Mouse (Mus musculus): ENCODE data around the gene Ankrd34c.

Ankrd34c gene

DNA sequence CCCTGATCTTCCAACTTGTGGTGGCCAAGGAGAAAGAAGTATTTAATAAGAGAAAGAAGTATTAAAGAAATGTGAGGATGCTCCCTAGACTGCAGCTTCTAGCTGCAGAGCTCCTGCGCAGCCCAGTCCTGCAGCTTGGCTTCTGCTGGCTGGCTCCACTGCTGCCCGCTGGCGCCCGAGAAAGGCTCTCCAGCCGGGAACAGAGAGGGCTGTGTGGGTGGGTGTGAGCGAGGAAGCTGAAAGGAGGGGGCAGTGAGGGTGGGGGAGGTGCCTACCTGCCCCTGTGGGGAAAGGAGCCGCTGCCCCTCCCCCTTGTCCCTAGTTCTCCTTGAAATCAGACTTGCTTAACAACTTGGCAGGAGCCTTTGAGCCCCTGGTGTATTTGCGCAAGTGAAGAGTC lies at the start of gene Ankrd34c:
TSS of gene Ankrd34c (minus strand) at position 181 of the 400 bp plus-strand sequence.
- peak; percentile 6 for DNase-seq

DNA sequence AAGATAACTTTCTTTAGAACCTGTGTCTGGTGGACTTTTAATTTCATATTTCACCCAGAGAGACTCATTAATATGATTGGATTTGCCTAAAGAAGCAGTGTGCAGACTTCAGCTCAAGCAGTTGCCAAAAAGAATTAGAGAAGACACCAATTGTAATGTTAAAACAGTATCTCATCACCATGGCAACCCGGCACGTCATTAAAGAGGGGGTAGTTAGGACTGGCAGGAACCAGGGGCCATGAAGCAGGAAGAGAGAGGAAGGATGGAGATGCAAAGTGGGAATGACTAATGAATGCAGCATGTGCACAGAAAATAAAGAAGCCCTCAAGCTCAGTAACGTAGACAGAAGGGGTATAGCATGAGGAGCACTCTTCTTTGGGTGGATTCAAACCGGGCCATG lies 49.3 kb upstream of the Ankrd34c start:
- no peak for DNase-seq

DNA sequence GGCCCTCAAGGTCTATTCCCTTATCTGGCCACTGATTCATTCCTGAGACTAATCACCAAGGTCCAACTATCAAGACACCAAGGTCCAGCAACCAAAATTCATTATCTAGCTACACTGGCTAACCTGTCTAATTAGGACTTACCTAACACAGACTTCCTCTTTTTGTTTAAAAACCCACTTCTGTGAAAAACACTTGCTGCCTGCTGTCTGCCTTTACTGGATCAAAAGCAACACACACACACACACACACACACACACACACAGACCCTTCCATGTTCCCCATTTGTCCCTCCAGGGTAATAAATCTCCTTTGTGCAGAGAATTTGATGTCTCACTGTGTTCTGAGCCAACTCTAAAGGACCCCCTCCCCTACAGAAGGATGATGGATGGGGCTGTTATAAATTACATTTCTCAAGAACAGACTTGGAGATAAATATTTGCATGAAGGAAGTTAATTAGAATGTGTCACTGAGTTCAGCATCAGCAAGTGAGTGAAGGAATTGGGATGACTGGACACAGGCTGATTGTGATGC lies 43.2 kb upstream of the Ankrd34c start:
- DNase-seq: no peak

DNA sequence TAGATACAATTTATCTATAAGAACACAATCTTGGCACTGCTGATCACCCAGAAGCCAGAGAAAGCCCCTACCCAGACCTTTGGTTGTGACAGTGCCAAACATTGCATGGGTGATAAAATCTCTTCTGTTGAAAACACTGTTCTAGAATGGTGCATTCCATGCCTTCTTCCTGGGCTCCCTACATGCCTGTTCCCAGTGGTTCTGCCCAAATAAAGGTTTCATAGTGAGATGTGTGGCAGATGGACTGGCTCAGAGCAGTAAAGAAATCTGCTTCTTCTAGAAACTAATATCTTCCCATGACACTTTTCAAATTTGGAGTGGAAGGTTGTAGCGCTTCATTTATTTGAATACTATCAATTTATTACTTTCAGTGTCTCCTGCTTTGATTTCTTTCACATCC lies 41.0 kb upstream of the Ankrd34c start:
- DNase-seq: no peak

DNA sequence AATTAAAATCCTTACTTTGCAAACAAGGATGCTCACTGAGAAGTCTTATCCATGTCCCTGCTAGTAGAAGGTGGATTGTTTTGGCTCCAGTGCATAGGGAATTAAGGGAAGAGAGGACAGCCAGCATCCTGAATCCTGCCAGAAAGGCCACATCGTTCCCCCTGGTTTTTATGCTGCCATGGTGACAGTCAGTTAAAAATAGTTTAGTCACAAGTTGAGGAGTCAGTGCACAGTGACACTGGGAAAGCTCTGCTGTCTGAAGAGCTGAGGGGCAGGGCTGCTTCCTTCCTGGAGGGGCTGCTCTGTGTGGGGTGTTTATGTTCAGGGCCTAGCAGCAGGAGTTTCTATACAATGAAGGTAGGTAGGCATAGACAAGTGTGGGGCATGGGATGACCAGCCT lies 32.9 kb upstream of the Ankrd34c start:
- no peak for DNase-seq

DNA sequence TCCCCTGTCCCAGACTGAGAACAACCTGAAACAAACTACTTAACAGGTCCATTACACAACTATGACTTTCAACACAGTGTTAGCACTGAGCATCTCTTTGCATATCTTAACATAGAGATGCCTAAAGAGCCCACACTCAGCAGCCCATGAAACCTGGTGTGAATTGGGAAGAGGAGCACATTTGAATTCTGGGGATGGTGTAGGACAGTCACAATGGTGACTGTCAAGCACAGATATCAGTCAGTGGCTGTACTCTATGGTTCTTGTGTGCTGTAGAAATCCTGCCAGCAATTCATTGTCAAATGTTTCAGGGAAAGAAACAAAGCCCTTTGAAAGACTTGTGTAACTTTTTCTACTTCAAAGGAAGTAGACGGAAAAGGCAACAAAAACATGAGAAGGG lies 23.7 kb upstream of the Ankrd34c start:
- no peak for DNase-seq

DNA sequence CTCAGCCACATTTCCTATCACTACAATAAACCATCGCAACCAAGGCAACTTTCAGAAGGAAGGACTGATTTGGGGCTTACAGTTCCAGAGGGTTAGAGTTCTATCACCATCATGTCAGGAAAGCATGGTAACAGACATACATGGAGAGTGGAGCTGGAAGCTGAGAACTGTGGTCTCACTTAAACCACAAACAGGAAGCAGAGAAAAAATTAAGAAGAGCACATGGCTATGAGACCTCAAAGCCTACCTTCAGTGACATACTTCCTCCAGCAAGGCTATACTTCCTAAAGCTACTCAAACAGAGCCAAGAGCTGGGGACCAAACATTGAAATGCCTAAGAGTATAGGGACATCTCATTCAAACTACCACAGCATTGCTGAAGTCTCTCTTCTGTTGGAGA lies 20.3 kb upstream of the Ankrd34c start:
- no peak for DNase-seq

DNA sequence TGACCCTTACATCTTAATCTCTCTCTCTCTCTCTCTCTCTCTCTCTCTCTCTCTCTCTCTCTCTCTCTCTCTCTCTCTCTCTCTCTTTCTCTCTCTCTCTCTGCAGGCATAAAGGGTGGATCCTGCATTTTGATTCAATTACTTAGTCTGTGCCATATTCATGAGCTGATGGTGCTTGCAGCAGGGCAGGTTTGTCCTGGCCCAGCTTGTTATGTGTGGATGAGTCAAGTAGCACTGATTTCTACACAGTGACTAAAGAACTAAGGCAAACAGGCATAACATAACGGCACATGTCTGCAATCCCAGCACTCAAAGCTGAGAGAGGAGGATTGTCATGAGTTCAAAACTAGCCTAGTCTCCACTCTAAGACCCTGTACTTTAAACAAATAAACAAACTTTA lies 19.9 kb upstream of the Ankrd34c start:
- DNase-seq: no peak

DNA sequence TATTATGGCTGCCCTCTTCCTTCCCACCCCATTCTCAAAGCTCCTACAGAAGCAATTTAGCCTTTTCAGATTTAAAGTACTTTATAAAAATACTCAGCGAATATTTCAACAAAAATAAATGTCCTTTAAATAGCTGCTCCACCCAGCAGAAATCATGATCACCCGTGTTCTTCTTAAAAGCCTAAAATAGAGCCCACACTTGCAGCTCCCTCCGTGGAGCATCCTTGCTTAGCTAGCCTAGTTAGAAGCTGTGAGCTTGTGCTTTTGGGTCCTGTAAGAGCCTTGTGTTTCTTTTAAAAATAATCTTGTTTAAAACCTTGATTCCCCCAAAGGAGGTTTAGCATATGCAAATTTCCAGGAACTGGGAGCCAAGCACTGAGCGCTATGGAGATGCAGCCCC lies 19.3 kb upstream of the Ankrd34c start:
- no peak for DNase-seq

DNA sequence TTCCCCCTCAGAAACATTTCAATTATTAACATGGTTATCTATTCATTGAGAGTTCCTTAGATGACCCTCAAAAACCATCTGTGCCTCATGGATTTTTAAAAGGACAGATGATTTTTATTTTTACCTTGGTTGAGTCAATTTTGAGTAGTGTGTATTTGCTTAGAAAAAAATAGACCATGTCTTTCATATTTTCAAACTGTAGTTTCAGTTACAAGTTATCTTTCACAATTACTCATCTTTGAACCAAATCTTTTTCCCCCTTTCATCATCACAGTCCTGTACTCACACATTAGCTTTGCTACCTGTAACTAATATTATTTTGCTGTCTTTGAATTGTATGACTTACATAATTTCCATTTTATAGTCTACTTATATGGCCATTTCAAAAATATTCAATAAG lies 1.8 kb upstream of the Ankrd34c start:
- DNase-seq: no peak

DNA sequence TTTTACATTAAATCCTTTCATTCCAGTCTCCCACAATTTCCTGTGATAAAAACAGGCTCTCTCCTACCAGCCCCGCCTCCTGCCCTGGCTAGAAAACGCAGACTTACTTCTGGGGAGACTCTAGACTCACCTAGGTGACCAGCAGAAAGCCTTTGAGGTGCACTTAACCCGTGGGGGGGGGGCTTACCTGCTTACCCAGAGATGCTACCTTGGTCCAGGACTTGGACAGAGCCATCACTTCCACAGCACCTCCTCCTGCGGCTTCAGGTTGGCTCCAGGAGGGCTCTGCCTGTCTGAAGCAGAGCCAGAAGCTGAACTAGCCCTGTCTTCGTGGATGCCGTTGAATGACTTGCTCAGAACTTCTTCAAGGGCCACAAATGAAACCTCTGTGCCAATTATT lies 387 bp downstream of the Ankrd34c start:
- no peak for DNase-seq

DNA sequence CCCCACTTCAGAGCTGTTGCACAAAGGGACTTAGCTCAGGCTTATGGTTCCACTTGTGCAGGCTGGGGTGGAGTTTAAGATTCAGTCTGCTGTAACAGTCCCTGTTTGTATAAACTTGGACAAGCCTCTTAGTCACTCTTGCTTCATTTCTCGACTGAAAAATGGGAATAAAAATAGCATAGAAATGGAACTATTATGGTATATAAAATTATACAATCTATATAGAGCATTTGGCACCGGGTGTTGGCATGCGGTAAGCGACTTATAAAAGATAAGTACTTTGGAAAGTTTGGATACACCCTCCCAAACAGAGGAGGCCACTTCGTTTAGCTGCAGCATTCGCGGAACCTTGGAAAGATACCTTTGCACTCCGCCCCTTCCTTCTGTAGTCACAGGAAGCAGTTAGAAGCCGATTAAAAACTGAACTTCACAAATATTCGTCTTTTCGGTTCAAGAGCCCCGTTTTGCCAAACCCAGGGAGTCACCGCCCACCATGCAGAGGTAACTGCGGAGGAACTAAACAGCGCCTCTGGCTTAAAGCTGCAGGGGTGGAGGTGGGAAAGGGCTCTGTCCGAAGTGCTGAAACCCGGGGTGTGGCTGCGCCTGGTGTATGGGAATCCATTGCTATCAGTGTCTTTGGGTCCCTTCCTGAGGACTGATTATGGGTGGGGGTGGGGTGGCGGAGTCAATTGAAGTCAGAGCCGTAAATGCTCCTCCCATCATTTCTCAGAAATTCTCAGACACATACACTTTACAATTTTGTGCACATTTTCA lies 1.2 kb downstream of the Ankrd34c start:
- DNase-seq: peak; percentile 79

DNA sequence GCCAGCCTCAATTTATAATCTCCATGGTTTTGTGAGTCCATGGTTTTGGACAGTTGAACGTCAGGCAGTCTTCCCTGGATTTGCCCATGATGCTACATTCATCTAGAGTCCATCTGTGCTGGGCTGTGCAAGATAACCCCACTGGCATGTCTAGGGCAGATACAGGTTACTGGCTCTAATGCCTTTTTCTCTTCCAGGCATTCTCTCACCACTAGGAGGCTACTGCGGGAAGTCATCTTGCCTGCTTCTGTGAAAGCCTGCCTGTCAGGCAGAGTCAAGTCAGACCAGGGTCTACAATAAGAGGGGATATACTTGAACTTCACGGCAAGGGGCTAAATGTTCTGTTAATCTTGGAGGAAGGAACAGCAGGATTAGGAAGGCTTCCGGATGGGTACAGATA lies 31.4 kb downstream of the Ankrd34c start:
- peak; percentile 44 for DNase-seq

DNA sequence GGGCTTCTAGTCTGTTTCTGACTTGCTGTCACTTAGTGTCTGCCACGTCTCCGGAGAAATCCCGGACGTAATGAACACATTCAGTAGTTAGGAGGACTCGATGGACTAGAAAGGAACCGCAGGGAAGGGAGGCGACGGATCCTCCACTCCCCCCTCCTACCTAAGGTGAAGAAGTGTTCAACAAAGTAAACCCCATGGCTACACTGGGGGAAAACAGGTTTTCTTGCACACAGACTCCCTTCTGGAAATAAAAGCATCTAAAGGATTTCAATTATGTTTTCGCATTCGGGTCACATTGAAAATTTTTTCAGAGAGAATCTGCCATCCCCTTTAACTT lies 33.1 kb downstream of the Ankrd34c start:
- no peak for DNase-seq

DNA sequence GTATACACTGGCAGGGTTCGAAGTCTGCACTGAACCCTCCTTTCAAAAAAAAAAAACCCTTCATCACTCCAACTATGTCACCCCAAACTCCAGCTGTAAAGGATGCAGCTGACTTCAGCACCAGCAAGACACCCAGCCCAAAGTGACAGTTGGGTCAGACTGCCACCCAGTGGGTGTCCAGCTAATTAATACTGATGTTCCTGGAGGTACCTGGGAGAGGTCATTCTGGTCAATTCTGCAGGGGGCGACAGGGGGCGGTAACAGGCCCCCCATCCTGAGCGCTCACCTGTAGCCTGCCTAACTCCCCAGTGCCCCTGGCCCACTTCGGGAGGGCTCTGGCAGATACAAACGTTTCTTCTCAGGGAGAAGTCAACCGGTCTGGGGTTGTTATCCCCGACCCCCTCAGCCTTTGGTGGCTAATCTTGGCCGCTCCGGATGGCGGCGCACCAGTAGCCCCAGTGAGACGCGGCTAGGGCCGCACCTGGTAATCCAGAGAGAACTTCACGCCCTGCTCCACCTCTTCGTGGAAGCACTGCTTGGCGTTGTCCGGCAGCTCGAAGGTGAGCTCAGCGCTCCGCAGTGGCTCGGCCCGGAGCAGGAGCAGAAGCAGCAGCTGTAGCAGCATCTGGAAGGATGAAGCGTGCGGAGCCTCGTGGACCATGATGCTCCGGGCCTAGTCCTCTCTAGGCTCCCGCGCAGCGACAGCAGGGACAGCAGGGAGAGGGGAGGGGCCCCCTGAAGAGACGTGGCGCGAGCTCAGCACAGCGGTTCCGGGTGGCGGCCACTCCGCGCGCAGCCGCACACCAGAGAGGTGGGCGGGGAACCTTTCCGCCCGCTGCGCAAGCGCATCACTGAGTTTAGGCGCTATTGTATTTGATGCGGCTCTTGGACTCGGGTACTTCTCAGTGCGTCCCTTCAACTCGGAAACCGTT lies 33.7 kb downstream of the Ankrd34c start, which contains the start of gene Tmed3:
TSS of gene Tmed3 (minus strand) at position 804 of the 932 bp plus-strand sequence.
- DNase-seq: peak; percentile 94

DNA sequence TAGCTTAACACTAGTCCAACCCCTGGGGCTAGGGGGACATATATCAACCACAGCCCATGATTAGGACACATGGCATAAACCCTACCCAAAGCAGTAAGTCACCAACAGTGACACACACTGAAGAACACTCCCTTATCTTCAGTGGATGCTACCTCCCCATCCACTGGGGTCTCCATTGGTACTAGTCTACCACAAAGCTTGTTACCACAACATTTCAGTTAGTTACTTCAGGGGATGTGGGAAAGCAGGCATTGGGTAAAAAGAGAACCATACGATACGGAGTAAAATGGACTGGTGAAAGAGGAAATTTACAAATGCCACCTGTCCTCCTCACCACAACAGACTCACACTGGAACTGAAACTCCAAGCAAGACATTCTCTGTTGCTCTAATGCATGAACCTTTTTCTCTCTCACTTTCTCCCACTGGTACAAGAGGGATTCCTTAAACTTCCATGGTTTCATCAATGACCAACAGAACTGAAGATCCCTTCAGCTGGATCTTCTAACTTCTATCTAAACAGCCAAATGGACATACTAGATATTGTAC lies 37.3 kb downstream of the Ankrd34c start:
- no peak for DNase-seq

DNA sequence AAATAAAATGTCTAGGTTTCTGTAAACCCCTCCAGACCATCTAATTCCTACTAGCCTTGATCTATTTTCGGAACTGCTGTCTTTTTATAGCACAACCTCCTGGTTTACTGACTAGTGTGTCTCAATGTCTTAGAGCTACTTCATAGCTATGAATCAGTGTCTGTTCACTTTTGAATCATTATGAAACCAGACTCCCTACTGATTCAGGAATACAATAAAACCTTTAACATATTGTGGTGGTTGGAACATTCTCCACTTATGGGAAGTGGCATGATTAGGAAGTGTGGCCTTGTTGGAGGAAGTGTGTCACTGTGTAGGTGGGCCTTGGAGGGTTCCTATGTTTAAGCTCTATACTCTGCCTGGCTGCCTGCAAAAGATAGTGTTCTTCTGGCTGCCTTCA lies 43.1 kb downstream of the Ankrd34c start:
- DNase-seq: no peak

DNA sequence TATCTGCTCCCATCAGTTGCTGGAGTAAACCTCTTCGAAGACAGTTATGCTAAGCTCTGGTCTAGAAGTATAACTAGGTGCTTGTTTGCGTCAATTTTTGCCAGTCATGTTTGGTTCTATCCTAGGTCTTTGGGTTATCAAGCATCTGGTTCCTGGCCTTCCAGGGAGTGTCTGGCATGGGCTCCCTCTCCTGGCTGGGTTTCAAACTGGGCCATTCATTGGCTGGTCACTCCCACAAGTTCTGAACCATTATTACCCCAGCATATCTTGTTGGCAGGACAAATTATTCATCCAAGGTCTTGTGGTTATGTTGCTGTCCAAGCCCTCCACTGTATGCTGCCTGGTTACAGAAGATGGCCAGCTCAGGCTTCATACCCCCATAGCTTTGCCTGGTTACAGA lies 44.6 kb downstream of the Ankrd34c start:
- no peak for DNase-seq

DNA sequence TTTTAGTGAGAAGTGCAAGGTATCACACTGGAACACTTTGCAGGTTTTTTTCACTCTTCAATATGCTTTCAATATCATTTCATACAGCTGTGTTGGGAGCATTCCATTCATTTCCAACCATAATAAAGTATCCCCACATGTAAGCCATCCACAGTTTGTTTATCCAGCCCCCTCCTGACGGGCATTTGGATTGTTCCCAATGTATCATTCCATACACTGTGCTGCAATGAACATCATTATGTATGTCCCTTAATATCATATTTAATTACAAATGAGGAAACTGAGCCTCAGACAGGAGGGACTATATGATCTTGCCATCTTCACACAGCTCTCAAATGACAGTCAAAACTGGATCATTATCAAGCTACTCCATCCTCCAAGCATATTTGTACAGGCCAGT lies 49.1 kb downstream of the Ankrd34c start:
- no peak for DNase-seq

DNA sequence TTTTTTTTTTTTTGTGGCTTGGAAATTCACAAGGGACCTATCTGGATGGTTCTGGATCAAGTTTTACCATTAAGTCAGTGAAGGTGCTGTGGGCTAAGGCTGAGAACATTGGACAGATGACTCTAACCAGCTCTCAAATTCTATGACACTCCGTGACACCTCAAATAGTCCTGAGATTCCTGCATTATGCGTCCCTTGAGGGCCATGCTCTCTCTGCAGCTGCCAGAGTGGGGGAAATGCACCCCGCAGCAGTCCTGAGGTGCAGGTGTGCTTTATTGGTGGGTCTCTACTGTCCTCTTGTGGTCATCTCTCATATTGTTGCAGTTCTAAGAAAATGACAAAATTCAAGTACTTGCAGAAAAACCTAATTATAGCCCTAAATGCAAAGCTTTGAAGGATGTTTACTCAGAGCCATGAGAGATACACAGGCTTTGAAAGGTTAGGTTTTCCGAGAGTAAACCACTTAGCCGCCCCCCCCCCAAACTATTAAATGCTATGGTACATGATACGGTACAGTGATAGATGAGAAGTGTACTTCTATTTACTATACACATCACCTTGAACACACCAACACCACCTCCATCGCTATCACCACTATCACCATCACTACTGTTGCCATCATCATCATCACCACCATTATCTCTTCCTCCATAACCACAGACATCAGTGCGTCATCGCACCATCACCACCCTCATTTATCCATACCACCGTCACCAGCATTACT lies 50.6 kb downstream of the Ankrd34c start:
- peak; percentile 37 for DNase-seq

DNA sequence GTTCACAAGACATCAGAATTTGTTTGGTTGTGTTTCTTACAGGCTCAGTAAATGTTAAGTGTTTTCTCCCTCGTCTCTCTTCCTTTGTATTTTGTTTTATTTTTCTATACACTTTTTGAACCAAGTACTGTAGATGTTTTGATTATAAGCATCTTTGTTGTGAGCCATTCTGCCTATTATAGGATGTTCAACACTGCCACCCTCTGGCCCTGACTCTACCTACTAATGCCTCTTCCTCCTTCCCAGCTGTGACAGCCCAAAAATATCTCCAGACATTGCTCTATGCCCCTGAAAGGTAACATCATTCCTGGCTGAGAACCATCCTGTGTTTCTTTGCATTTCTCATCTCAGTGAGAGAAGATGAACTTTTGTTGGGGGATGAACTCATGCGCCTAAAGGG lies 52.0 kb downstream of the Ankrd34c start:
- DNase-seq: peak; percentile 10

DNA sequence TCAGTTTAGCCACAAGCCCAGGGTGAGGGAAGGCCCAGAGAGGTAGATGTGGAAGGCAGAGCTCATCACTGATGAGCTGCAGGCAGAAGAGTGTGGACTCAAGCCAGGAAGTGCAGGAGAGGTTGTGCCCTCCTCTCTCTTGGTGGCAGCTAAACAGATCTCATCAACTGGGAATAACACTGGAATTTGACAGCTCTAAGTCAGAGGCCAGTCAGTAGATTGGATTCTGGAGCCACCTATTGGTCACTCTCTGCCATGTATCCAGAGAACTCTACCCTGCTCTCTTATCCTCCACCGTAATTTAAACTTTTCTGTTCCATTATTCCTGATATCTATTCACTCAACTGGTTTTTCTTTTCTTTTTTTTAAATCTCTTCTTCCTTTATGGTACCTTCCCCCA lies 59.3 kb downstream of the Ankrd34c start:
- DNase-seq: peak; percentile 53

Data from embryo, embryonic 11 days (tissue).